Mouse (Mus musculus) heart, adult 11 months (tissue): ENCODE data around the gene Fhad1.
A peak's percentile ranks its signal among the peaks of the same experiment; 100 is the strongest.
"Not testable (repeated sequence)": the region's sequence is repeated elsewhere in the genome, so short reads cannot be mapped to it uniquely, and the experiment has no call there.

Experiments used
- DNase-seq: peaks from one replicate; pipeline ENCODE4 v3.0.0; 2022

The Fhad1 gene

GRCm38 (mm10) chr4:142014659-142015608 is at the start of gene Fhad1:
Gene Fhad1 (minus strand): TSS chr4:142015082.
- DNase-seq: peak; percentile 96

- peak; percentile 90 for DNase-seq
Observed at GRCm38 (mm10) chr4:142063057-142063534, 48.2 kb upstream of the Fhad1 start.

- peak; percentile 90 for DNase-seq
Observed at GRCm38 (mm10) chr4:142061485-142062240, 46.8 kb upstream of the Fhad1 start.

- DNase-seq: peak; percentile 97
Observed at GRCm38 (mm10) chr4:142060455-142061378, 45.8 kb upstream of the Fhad1 start.

GRCm38 (mm10) chr4:142059841-142060193 is 44.9 kb upstream of the Fhad1 start:
- peak; percentile 87 for DNase-seq

GRCm38 (mm10) chr4:142059113-142059840 is 44.4 kb upstream of the Fhad1 start:
- DNase-seq: peak; percentile 90

- DNase-seq: peak; percentile 98
Observed at GRCm38 (mm10) chr4:142057529-142058216, 42.8 kb upstream of the Fhad1 start.

- DNase-seq: no peak
Observed at GRCm38 (mm10) chr4:142055600-142055999, 40.7 kb upstream of the Fhad1 start.

- no peak for DNase-seq
Observed at GRCm38 (mm10) chr4:142054580-142054979, 39.7 kb upstream of the Fhad1 start.

GRCm38 (mm10) chr4:142053661-142054448 is 39.0 kb upstream of the Fhad1 start:
- peak; percentile 97 for DNase-seq

GRCm38 (mm10) chr4:142053261-142053660 is 38.4 kb upstream of the Fhad1 start:
- DNase-seq: peak; percentile 93

- DNase-seq: peak; percentile 89
Observed at GRCm38 (mm10) chr4:142052391-142053132, 37.7 kb upstream of the Fhad1 start.

- not testable (repeated sequence) for DNase-seq
Observed at GRCm38 (mm10) chr4:142051883-142052282, 37.0 kb upstream of the Fhad1 start.

- DNase-seq: no peak
Observed at GRCm38 (mm10) chr4:142049963-142050362, 35.1 kb upstream of the Fhad1 start.

- peak; percentile 76 for DNase-seq
Observed at GRCm38 (mm10) chr4:142048391-142048790, 33.5 kb upstream of the Fhad1 start.

- peak; percentile 83 for DNase-seq
Observed at GRCm38 (mm10) chr4:142047005-142047404, 32.1 kb upstream of the Fhad1 start.

GRCm38 (mm10) chr4:142046496-142046895 is 31.6 kb upstream of the Fhad1 start:
- DNase-seq: peak; percentile 57

- DNase-seq: peak; percentile 69
Observed at GRCm38 (mm10) chr4:142045595-142046163, 30.8 kb upstream of the Fhad1 start.

GRCm38 (mm10) chr4:142044452-142044851 is 29.6 kb upstream of the Fhad1 start:
- peak; percentile 88 for DNase-seq
